Mouse (Mus musculus) mesoderm, embryonic 11.5 days (tissue): ENCODE data around the gene Hc.

Experiments
- DNase-seq: peaks from one replicate; pipeline ENCODE4 v3.0.0-alpha.2; 2012; ENCODE audit warnings: low read depth, low spot score

The Hc gene

GRCm38 (mm10) chr2:35061338-35061737 is at the start of gene Hc:
Gene Hc (minus strand): TSS chr2:35061438.
- no peak for DNase-seq

GRCm38 (mm10) chr2:35110521-35110920 is 49.3 kb upstream of the Hc start:
- no peak for DNase-seq

- DNase-seq, result no peak
Measured at GRCm38 (mm10) chr2:35109924-35110304, 48.7 kb upstream of the Hc start.

GRCm38 (mm10) chr2:35109141-35109923 is 48.1 kb upstream of the Hc start, which contains the start of gene Cntrl:
Gene Cntrl (plus strand): TSS chr2:35109492.
- DNase-seq, result peak; percentile 92

GRCm38 (mm10) chr2:35108712-35109111 is 47.5 kb upstream of the Hc start:
- DNase-seq, result peak; percentile 44

GRCm38 (mm10) chr2:35107984-35108635 is 46.9 kb upstream of the Hc start:
- peak; percentile 46 for DNase-seq

- no peak for DNase-seq
Measured at GRCm38 (mm10) chr2:35104843-35105242, 43.6 kb upstream of the Hc start.

- no peak for DNase-seq
Measured at GRCm38 (mm10) chr2:35103558-35103957, 42.3 kb upstream of the Hc start.

GRCm38 (mm10) chr2:35102777-35103176 is 41.5 kb upstream of the Hc start:
- DNase-seq, result no peak

- no peak for DNase-seq
Measured at GRCm38 (mm10) chr2:35101443-35101842, 40.2 kb upstream of the Hc start, which contains the start of gene AI182371. Gene AI182371 (minus strand): TSS chr2:35101543.

- DNase-seq, result no peak
Measured at GRCm38 (mm10) chr2:35100529-35100928, 39.3 kb upstream of the Hc start.

- no peak for DNase-seq
Measured at GRCm38 (mm10) chr2:35087418-35087817, 26.2 kb upstream of the Hc start.

- DNase-seq, result no peak
Measured at GRCm38 (mm10) chr2:35079166-35079565, 17.9 kb upstream of the Hc start.

GRCm38 (mm10) chr2:35074328-35074727 is 13.1 kb upstream of the Hc start:
- DNase-seq, result no peak

- DNase-seq, result no peak
Measured at GRCm38 (mm10) chr2:35072547-35072946, 11.3 kb upstream of the Hc start.

- no peak for DNase-seq
Measured at GRCm38 (mm10) chr2:35070275-35070674, 9.0 kb upstream of the Hc start.

- no peak for DNase-seq
Measured at GRCm38 (mm10) chr2:35069124-35069523, 7.9 kb upstream of the Hc start.

- DNase-seq, result no peak
Measured at GRCm38 (mm10) chr2:35067117-35067516, 5.9 kb upstream of the Hc start.

- DNase-seq, result no peak
Measured at GRCm38 (mm10) chr2:35066525-35067082, 5.4 kb upstream of the Hc start.

- DNase-seq, result no peak
Measured at GRCm38 (mm10) chr2:35063333-35064030, 2.2 kb upstream of the Hc start.

- no peak for DNase-seq
Measured at GRCm38 (mm10) chr2:35060897-35061296, 341 bp downstream of the Hc start.

GRCm38 (mm10) chr2:35060256-35060655 is 982 bp downstream of the Hc start:
- DNase-seq, result no peak
